Mouse (Mus musculus): ENCODE measurements at regions not wholly inside any gene's neighbourhood (a gene's known extent, or its start where the extent isn't known, plus 50 kb on each side); places are given as distances from the start of the nearest gene placed in this dataset.

DNA sequence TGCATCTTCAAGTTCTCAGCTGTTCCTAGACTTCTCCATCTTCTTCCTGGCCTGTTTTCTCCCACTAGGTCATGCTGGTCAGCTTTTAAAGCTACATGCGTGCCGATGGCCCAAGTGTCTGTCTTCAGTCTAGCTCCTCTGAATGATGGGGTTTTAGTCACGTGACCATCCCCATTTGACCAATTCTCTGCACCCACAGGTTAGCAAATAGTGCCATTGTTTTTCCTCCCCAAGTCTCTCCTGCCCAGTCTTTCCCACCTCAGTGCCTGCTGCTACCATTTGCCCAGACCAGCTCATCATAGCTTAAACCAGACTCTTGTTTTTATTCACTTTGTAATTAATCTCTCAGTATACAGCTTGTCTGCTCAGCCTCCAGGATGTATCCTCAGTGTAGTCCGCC is 62.3 kb downstream of the Zfp706 start:
- Histone ChIP-seq H3K4me2 (no peak overlapping the region), H3K4me1 (ENCODE audit: control insufficient read depth, insufficient read depth, low read length) (no peaks in the 10 kb centered on the region; the same call in 1 of the 2 replicates), H3K4me3 (ENCODE audit: low read depth, low read length) (no peak overlapping the region), H3K9me3 (replicated peaks; ENCODE audit: control insufficient read depth, low read length) (no peaks in the 10 kb centered on the region), H3K27me3 (ENCODE audit: control insufficient read depth, insufficient read depth, low read length) (no peaks in the 10 kb centered on the region), H3K9ac (ENCODE audit: low read depth, low read length) (no peak overlapping the region), H3K36me3 (ENCODE audit: control insufficient read depth, insufficient read depth, low read length) (no peaks in the 10 kb centered on the region), H3K27ac (ENCODE audit: low read depth, low read length) (no peak overlapping the region)
- WGBS (ENCODE audit: insufficient replicate concordance): 84% methylated on average over 4 of the region's 4 CpGs
- no peak for ATAC-seq (replicated peaks; ENCODE audit: insufficient number of reproducible peaks, low FRiP score, low TSS enrichment)

DNA sequence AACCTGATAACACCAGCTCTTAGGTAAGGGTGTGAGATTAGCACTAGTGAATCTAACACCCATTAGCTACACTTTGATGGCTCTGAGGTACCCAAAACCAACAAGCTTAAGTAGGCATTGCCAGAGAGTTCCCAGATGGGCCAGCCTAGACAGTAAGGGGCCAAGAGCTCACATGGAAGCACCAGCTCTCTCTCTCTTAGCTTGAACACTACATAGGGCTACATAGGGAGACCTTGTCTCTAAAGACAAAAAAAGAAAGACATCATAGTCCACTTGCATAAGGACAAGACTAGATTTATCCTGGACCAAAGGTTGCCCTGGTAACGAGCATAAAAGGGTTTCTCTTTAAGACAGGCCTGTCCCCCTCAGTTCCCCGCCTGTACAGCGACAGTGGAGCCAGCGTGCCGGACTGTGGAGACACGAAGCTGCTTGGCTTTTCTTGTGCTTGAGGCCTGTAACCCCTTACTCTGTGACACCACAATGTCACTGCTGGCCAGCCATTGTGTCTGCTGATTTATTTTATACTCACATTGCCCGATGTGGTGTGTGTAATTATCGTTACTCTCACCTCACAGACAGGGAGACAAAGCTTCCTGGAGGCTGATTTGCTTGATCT is 62.9 kb downstream of the Zfp706 start:
- Histone ChIP-seq H3K4me3 (ENCODE audit: low read depth, low read length) (no peak overlapping the region), H3K9me3 (replicated peaks; ENCODE audit: control insufficient read depth, low read length) (no peaks in the 10 kb centered on the region), H3K9ac (ENCODE audit: low read depth, low read length) (no peak overlapping the region), H3K4me1 (ENCODE audit: control insufficient read depth, insufficient read depth, low read length) (no peaks in the 10 kb centered on the region; the same call in 1 of the 2 replicates), H3K27me3 (ENCODE audit: control insufficient read depth, insufficient read depth, low read length) (no peaks in the 10 kb centered on the region), H3K27ac (ENCODE audit: low read depth, low read length) (no peak overlapping the region), H3K4me2 (no peak overlapping the region), H3K36me3 (ENCODE audit: control insufficient read depth, insufficient read depth, low read length) (no peaks in the 10 kb centered on the region)
- WGBS (ENCODE audit: insufficient replicate concordance): 73% methylated on average over 8 of the region's 8 CpGs
- ATAC-seq (replicated peaks; ENCODE audit: insufficient number of reproducible peaks, low FRiP score, low TSS enrichment): no peak

DNA sequence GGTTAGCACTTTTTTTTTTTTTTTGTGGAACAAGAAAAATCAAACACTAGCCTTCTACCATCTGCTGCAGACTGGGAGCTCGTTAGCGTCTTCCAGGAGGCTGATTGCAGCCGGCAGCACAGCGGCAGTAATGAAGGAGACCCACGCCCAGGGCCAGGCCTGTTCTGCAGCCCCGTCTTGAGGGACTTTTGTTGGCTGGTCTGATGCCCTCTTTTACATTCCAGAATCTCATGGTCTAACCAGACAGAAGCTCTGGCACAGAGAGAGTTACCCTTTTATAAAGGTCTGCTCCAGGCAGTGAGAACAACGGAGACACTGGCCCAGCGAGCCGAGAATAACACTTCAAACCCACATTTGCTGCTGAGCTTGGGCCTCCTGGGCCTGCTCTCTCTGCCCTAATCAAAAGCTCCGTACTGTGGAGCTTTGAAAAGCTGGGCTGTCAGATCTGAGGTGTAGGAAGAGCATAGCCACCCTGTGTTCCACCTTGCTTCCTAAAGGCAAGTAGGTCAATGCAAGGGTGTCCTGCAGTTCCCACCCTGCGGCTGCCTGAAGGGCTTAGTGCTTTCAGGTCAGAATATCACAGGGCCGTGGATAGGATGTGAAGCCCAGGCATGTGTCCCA is 64.0 kb downstream of the Zfp706 start:
- 49% methylated on average over 12 of the region's 12 CpGs for WGBS (ENCODE audit: insufficient replicate concordance)
- H3K36me3 ChIP-seq (ENCODE audit: control insufficient read depth, insufficient read depth, low read length): no peaks in the 10 kb centered on the region
- no peaks in the 10 kb centered on the region for H3K27me3 ChIP-seq (ENCODE audit: control insufficient read depth, insufficient read depth, low read length)
- H3K4me1 ChIP-seq (ENCODE audit: control insufficient read depth, insufficient read depth, low read length): peaks cover under 1% of the 10 kb centered on the region; the same call in 1 of the 2 replicates
- H3K4me3 ChIP-seq (ENCODE audit: low read depth, low read length): no peak overlapping the region
- H3K9ac ChIP-seq (ENCODE audit: low read depth, low read length): no peak overlapping the region
- H3K9me3 ChIP-seq (replicated peaks; ENCODE audit: control insufficient read depth, low read length): no peaks in the 10 kb centered on the region
- no peak for ATAC-seq (replicated peaks; ENCODE audit: insufficient number of reproducible peaks, low FRiP score, low TSS enrichment)
- H3K27ac ChIP-seq (ENCODE audit: low read depth, low read length): no peak overlapping the region
- no peak overlapping the region for H3K4me2 ChIP-seq

DNA sequence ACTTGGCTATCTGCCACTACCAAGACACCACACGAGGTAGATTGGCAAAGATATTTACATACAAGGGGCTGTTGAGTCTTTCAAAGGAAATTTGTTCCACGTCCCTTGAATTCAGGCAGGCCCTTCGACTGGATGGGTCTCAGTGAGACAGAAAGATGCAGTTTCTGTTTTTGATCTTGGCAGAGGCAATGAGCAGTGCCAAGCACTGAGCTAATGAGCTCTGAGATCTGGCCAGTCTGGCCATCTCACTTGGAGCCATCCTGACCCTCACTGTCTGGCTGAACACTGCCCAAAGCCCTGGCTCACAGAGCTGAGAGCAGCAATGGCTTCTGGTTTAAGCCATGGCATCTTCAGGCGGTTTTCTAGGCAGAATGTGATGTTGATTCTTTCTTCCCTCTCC is 65.3 kb downstream of the Zfp706 start:
- no peak overlapping the region for H3K4me2 ChIP-seq
- no peak for ATAC-seq (replicated peaks; ENCODE audit: insufficient number of reproducible peaks, low FRiP score, low TSS enrichment)
- no peak overlapping the region for H3K27ac ChIP-seq (ENCODE audit: low read depth, low read length)
- no peaks in the 10 kb centered on the region for H3K36me3 ChIP-seq (ENCODE audit: control insufficient read depth, insufficient read depth, low read length)
- no peaks in the 10 kb centered on the region for H3K27me3 ChIP-seq (ENCODE audit: control insufficient read depth, insufficient read depth, low read length)
- no peak overlapping the region for H3K4me3 ChIP-seq (ENCODE audit: low read depth, low read length)
- WGBS (ENCODE audit: insufficient replicate concordance): 73% methylated on average over 4 of the region's 4 CpGs
- H3K9me3 ChIP-seq (replicated peaks; ENCODE audit: control insufficient read depth, low read length): no peaks in the 10 kb centered on the region
- peaks cover 12% of the 10 kb centered on the region for H3K4me1 ChIP-seq (ENCODE audit: control insufficient read depth, insufficient read depth, low read length)
- no peak overlapping the region for H3K9ac ChIP-seq (ENCODE audit: low read depth, low read length)

DNA sequence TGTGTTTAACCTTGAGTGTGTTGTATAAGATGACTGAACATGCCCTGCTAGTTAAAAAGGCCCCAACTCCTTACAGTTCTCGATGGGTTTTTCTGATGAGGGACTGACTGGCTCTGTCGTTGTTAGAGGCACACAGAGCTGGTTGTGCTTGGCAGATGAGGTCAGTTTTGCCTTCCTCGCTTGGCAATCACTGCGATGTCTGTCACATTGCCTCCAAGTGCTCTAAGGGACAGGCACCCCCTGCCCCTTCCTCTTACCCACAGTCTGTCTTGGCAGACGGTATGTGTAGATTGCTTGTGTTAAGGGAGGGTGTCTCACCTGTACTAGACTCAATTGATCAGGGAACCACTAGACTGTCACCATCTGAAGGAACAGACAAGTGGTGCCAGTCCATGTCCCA is 65.8 kb downstream of the Zfp706 start:
- no peak overlapping the region for H3K4me3 ChIP-seq (ENCODE audit: low read depth, low read length)
- 76% methylated on average over 5 of the region's 5 CpGs for WGBS (ENCODE audit: insufficient replicate concordance)
- peaks cover 17% of the 10 kb centered on the region for H3K4me1 ChIP-seq (ENCODE audit: control insufficient read depth, insufficient read depth, low read length)
- no peak overlapping the region for H3K4me2 ChIP-seq
- H3K27ac ChIP-seq (ENCODE audit: low read depth, low read length): no peak overlapping the region
- H3K36me3 ChIP-seq (ENCODE audit: control insufficient read depth, insufficient read depth, low read length): no peaks in the 10 kb centered on the region
- H3K9ac ChIP-seq (ENCODE audit: low read depth, low read length): no peak overlapping the region
- ATAC-seq (replicated peaks; ENCODE audit: insufficient number of reproducible peaks, low FRiP score, low TSS enrichment): no peak
- no peaks in the 10 kb centered on the region for H3K27me3 ChIP-seq (ENCODE audit: control insufficient read depth, insufficient read depth, low read length)
- no peaks in the 10 kb centered on the region for H3K9me3 ChIP-seq (replicated peaks; ENCODE audit: control insufficient read depth, low read length)

DNA sequence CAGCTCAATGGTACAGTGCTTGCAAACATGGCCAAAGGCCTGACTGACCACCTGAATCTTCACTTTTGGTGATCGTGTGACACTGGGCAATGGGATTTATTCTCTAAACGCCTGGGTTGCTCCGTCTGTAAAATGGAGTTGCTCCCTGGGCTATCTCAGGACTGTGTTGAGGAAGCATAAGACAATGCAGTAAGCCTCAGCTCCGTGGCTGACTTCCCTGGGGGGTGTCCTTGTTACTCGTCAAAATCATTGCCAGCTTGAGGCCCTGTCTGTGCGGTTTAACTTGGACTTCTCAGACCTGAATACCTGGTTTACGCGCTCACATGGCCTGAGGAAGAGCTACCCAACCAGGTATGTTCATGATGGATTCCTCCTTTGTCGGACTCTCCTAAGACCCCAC is 68.0 kb downstream of the Zfp706 start:
- Histone ChIP-seq H3K27ac (ENCODE audit: low read depth, low read length) (no peak overlapping the region), H3K9ac (ENCODE audit: low read depth, low read length) (no peak overlapping the region), H3K4me1 (ENCODE audit: control insufficient read depth, insufficient read depth, low read length) (peaks cover 17% of the 10 kb centered on the region; the same call in 1 of the 2 replicates), H3K4me3 (ENCODE audit: low read depth, low read length) (no peak overlapping the region), H3K4me2 (no peak overlapping the region), H3K9me3 (replicated peaks; ENCODE audit: control insufficient read depth, low read length) (no peaks in the 10 kb centered on the region), H3K27me3 (ENCODE audit: control insufficient read depth, insufficient read depth, low read length) (no peaks in the 10 kb centered on the region), H3K36me3 (ENCODE audit: control insufficient read depth, insufficient read depth, low read length) (no peaks in the 10 kb centered on the region)
- 81% methylated on average over 9 of the region's 9 CpGs for WGBS (ENCODE audit: insufficient replicate concordance)
- no peak for ATAC-seq (replicated peaks; ENCODE audit: insufficient number of reproducible peaks, low FRiP score, low TSS enrichment)

DNA sequence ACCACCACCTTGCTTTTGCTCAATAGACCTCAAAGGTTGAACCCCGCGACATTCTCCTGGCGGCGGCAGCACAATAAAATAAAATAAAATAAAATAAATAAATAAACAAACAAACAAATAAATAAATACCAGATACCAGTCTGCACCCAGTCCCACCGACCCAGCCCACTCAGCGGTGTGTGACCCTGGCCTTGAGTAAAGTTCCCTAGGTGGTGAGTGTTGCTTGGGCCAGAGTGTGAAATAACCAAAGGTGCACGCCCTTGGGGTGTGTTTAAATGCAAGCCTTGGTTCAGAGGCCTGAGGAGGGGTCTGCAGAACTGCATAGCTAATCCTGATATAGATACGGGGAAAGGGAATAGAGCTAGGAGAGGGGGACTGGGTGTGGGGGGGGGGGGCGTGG is 68.4 kb downstream of the Zfp706 start:
- Histone ChIP-seq H3K4me2 (peak overlapping the region; percentile 91), H3K27ac (ENCODE audit: low read depth, low read length) (0 out of 2 replicates have a peak overlapping the region, but pooled peaks have one; percentile 88), H3K27me3 (ENCODE audit: control insufficient read depth, insufficient read depth, low read length) (no peaks in the 10 kb centered on the region), H3K4me3 (ENCODE audit: low read depth, low read length) (peak overlapping the region; percentile 63), H3K9me3 (replicated peaks; ENCODE audit: control insufficient read depth, low read length) (no peaks in the 10 kb centered on the region), H3K9ac (ENCODE audit: low read depth, low read length) (peak overlapping the region; percentile 88), H3K4me1 (ENCODE audit: control insufficient read depth, insufficient read depth, low read length) (peaks cover 17% of the 10 kb centered on the region; the same call in 1 of the 2 replicates), H3K36me3 (ENCODE audit: control insufficient read depth, insufficient read depth, low read length) (no peaks in the 10 kb centered on the region)
- no peak for ATAC-seq (replicated peaks; ENCODE audit: insufficient number of reproducible peaks, low FRiP score, low TSS enrichment)
- 33% methylated on average over 9 of the region's 9 CpGs for WGBS (ENCODE audit: insufficient replicate concordance)

DNA sequence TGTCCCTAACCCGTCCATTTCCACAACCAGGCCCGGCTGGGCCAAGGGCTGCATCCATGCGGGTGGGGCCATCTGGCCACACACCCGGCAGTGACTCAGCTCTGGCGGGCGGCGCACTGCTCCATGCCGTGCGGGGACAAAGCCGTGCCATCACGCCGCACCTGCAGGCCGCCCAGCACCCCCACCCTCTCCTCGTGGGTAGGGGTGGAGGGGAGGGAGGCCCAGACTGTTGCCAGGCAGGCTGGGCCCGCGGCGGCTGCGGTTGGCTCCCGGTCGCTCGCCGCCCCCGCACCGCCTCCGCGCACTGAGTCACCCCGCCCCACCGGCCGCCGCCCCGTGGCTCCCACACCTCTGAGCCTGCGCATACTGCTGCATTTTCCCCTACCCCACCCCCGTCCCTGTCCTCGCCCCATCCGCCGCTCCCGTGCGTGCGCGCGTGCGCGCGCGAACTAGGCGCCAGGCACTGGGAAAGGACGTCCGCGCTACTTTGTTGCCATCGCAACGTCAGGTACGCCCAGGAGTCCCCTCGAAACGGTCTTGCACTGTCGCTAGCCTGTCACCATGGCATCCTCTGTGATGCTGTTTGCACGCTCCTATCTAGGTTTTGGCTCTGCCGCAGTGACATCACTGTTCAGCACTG is 68.9 kb downstream of the Zfp706 start:
- peaks cover 17% of the 10 kb centered on the region; the same call in 1 of the 2 replicates for H3K4me1 ChIP-seq (ENCODE audit: control insufficient read depth, insufficient read depth, low read length)

More for the DNA sequence above, 68.9 kb downstream of the Zfp706 start:
- Histone ChIP-seq H3K9me3 (replicated peaks; ENCODE audit: control insufficient read depth, low read length) (no peaks in the 10 kb centered on the region), H3K27me3 (ENCODE audit: control insufficient read depth, insufficient read depth, low read length) (no peaks in the 10 kb centered on the region), H3K4me3 (ENCODE audit: low read depth, low read length) (peak overlapping the region; percentile 63), H3K4me2 (peak overlapping the region; percentile 91), H3K9ac (ENCODE audit: low read depth, low read length) (peak overlapping the region; percentile 88), H3K36me3 (ENCODE audit: control insufficient read depth, insufficient read depth, low read length) (no peaks in the 10 kb centered on the region), H3K27ac (ENCODE audit: low read depth, low read length) (peak overlapping the region; percentile 88)
- ATAC-seq (replicated peaks; ENCODE audit: insufficient number of reproducible peaks, low FRiP score, low TSS enrichment): peak; percentile 92
- WGBS (ENCODE audit: insufficient replicate concordance): under 1% methylated on average over 57 of the region's 57 CpGs

All from heart, embryonic 11.5 days (tissue).